Mouse (Mus musculus) erythroblast, embryonic 14.5 days (primary cell): ENCODE results near the gene Mrpl1.

ENCODE experiments used
- GATA1 ChIP-seq: IDR thresholded peaks from 2 replicates; pipeline ENCODE4 v1.6.1; 2012; ENCODE audit warnings: low read length, inconsistent platforms, mixed read lengths
- TAL1 ChIP-seq: IDR thresholded peaks from 3 replicates; pipeline ENCODE4 v1.6.1; 2012; ENCODE audit warnings: low read length, inconsistent platforms, mixed read lengths

- TF ChIP-seq GATA1 (no peak), TAL1 (no peak)
These were observed 757 bp downstream of the Mrpl1 start for GRCm38 (mm10) chr5:96209916-96210583.
